Mouse (Mus musculus) ES-Bruce4 (cell line): ENCODE measurements around the gene Cst7. TPM values are rescaled to one million over a fixed set of nuclear protein-coding genes. Genes with fewer than 3 reads are reported as not detected.

Source experiments
- H3K27ac ChIP-seq: 2 replicates; pipeline ENCODE4 v1.5.1; 2012; ENCODE audit warnings: low read length, inconsistent platforms; ENCODE audit not compliant: insufficient read depth
- H3K27me3 ChIP-seq: 2 replicates; pipeline ENCODE4 v1.6.1; 2012; ENCODE audit warnings: mild to moderate bottlenecking, low read length, inconsistent platforms; ENCODE audit not compliant: control insufficient read depth, poor library complexity, insufficient read depth, severe bottlenecking
- H3K36me3 ChIP-seq: 2 replicates; pipeline ENCODE4 v1.6.1; 2012; ENCODE audit warnings: inconsistent platforms, mild to moderate bottlenecking, low read length, moderate library complexity; ENCODE audit not compliant: control insufficient read depth, poor library complexity, insufficient read depth, severe bottlenecking
- H3K4me1 ChIP-seq: one replicate; pipeline ENCODE4 v1.8.1; 2011; ENCODE audit warnings: low read length; ENCODE audit not compliant: control insufficient read depth, insufficient read depth
- H3K4me3 ChIP-seq: 2 replicates; pipeline ENCODE4 v1.5.1; 2011; ENCODE audit warnings: low read depth, mild to moderate bottlenecking, low read length
- H3K9ac ChIP-seq: 2 replicates; pipeline ENCODE4 v1.6.1; 2012; ENCODE audit warnings: low read depth, mild to moderate bottlenecking, inconsistent platforms; ENCODE audit not compliant: poor library complexity, severe bottlenecking
- H3K9me3 ChIP-seq: replicated peaks from 2 replicates; pipeline ENCODE4 v1.6.1; 2012; ENCODE audit warnings: mild to moderate bottlenecking, low read length, inconsistent platforms; ENCODE audit not compliant: control insufficient read depth, poor library complexity, insufficient read depth, severe bottlenecking
- CTCF ChIP-seq: IDR thresholded peaks from one replicate; pipeline ENCODE4 v1.8.1; 2011; ENCODE audit warnings: low read depth, low read length
- EP300 ChIP-seq: IDR thresholded peaks from 2 replicates; pipeline ENCODE4 v1.6.1; 2011; ENCODE audit warnings: low read depth, low read length; ENCODE audit not compliant: insufficient read depth
- POLR2A ChIP-seq: IDR thresholded peaks from one replicate; pipeline ENCODE4 v1.8.1; 2011; ENCODE audit warnings: low read length; ENCODE audit not compliant: insufficient read depth
- polyA plus RNA-seq: library from polyadenylated mRNA; stranded (reverse); fragments of >200 nt; gene quantifications from 2 replicates; pipeline ENCODE4 v1.2.4, GENCODE M21; 2011; ENCODE audit warnings: low read depth; ENCODE audit not compliant: missing spikeins, insufficient read depth, insufficient read length

Cst7 gene
- polyA plus RNA-seq, 1 experiment = not detected

- Histone ChIP-seq H3K4me3 (no peak overlapping the region), H3K4me1 (no peaks in the 10 kb centered on the region), H3K36me3 (no peaks in the 10 kb centered on the region), H3K27me3 (no peaks in the 10 kb centered on the region), H3K27ac (no peak overlapping the region), H3K9ac (no peak overlapping the region), H3K9me3 (no peaks in the 10 kb centered on the region)
- TF ChIP-seq EP300 = no peak
- TF ChIP-seq CTCF = no peak
- no peak for TF ChIP-seq POLR2A
These were observed 30.0 kb downstream of the Cst7 start for GRCm38 (mm10) chr2:150600263-150600662.

- Histone ChIP-seq H3K4me1 (no peaks in the 10 kb centered on the region), H3K9me3 (no peaks in the 10 kb centered on the region), H3K27me3 (no peaks in the 10 kb centered on the region), H3K9ac (no peak overlapping the region), H3K27ac (no peak overlapping the region), H3K4me3 (no peak overlapping the region), H3K36me3 (no peaks in the 10 kb centered on the region)
- TF ChIP-seq POLR2A (no peak), EP300 (no peak), CTCF (no peak)
These were observed 32.0 kb downstream of the Cst7 start for GRCm38 (mm10) chr2:150602166-150602565.

DNA sequence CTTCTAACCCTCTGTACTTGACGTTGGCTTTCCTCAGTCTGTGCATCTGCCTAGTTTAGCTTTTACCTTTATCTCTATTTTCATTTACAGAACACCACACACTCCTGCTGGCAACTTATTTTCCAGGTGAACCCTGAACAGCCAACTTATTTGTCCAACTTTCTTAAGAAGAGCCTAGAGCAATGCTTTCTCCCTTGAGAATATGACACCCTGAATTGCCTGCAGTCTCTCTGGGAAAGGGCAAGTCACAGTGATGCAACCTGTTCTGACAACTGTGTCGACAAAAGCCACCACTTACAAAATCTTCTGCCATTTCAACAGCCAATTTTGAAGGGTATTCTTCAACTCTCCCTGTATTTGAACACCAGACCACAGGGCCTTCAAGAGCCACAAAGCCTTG lies 34.6 kb downstream of the Cst7 start:
- Histone ChIP-seq H3K9me3 (no peaks in the 10 kb centered on the region), H3K4me1 (no peaks in the 10 kb centered on the region), H3K9ac (no peak overlapping the region), H3K27me3 (no peaks in the 10 kb centered on the region), H3K36me3 (no peaks in the 10 kb centered on the region), H3K27ac (no peak overlapping the region), H3K4me3 (no peak overlapping the region)
- TF ChIP-seq POLR2A (no peak), EP300 (no peak), CTCF (no peak)

- no peaks in the 10 kb centered on the region for H3K4me1 ChIP-seq
- no peak overlapping the region for H3K4me3 ChIP-seq
- H3K9ac ChIP-seq = no peak overlapping the region
- H3K27ac ChIP-seq = no peak overlapping the region
- no peaks in the 10 kb centered on the region for H3K36me3 ChIP-seq
- no peaks in the 10 kb centered on the region for H3K27me3 ChIP-seq
- no peaks in the 10 kb centered on the region for H3K9me3 ChIP-seq
- TF ChIP-seq EP300 (no peak), CTCF (no peak), POLR2A (no peak)
These were observed 36.9 kb downstream of the Cst7 start for GRCm38 (mm10) chr2:150607086-150607485.

DNA sequence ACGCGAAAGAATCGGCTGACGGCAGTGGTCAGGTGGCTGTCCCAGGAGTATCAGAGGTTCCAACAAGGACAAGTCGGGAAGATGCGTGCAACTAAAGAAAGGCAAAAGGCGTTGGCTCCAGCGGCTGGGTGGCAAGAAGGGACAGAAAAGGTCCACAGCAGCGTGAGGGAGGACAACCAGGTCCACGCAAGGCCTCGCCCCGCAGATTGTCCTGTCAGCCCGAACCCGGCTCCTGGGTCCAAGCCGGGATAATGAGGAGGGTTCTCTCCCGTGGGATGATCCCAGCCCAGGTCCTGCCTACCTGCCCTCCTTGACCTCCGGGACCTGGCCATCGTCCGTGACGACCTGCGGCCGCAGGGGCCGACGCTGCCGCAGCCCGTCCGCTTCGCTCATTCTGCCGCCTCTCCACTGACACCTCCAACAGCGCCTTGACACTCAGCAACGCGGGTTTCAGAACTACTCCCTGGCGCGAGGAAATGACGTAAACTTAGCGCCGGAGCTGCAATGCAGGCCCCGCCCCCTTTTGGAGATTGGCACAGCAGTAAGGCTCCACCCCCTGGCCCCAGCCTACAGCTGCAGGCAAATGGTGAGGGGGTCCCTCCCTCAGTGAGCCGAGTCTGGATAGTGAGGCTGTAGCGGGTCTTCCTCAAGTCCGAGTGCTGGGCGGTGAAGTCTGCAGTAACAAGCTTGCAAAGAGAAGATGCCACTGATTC lies 38.0 kb downstream of the Cst7 start, which contains the start of gene Apmap:
TSS of gene Apmap (minus strand) at position 481 of the 713 bp plus-strand sequence.
- TF ChIP-seq CTCF = no peak
- no peak for TF ChIP-seq EP300
- peak; percentile 42 for TF ChIP-seq POLR2A
- no peak within 1 kb of the TSS for H3K27ac ChIP-seq
- no peaks in the 10 kb centered on the region for H3K36me3 ChIP-seq
- no peaks in the 10 kb centered on the region for H3K27me3 ChIP-seq
- no peaks in the 10 kb centered on the region for H3K9me3 ChIP-seq
- peak within 1 kb of the TSS; percentile 65 for H3K9ac ChIP-seq
- no peaks in the 10 kb centered on the region for H3K4me1 ChIP-seq
- peak within 1 kb of the TSS; percentile 83 for H3K4me3 ChIP-seq

- H3K9me3 ChIP-seq = no peaks in the 10 kb centered on the region
- TF ChIP-seq POLR2A (no peak), EP300 (no peak), CTCF (no peak)
- H3K27me3 ChIP-seq = no peaks in the 10 kb centered on the region
- H3K4me3 ChIP-seq = peak overlapping the region; percentile 74
- H3K9ac ChIP-seq = peak overlapping the region; percentile 47
- no peaks in the 10 kb centered on the region for H3K36me3 ChIP-seq
- no peaks in the 10 kb centered on the region for H3K4me1 ChIP-seq
- no peak overlapping the region for H3K27ac ChIP-seq
These were observed 38.8 kb downstream of the Cst7 start for GRCm38 (mm10) chr2:150608872-150609560.
